Mouse (Mus musculus) Patski (cell line): ENCODE measurements at regions not wholly inside any gene's neighbourhood (a gene's known extent, or its start where the extent isn't known, plus 50 kb on each side); places are given as distances from the start of the nearest gene placed in this dataset.
"Not testable (repeated sequence)": the region's sequence is repeated elsewhere in the genome, so short reads cannot be mapped to it uniquely, and the experiment has no call there.

ENCODE experiments used
- ATAC-seq: fragments of 100-300 bp; one replicate; pipeline ENCODE4 v1.8.0; 2021
- CTCF ChIA-PET: fragments of 350-600 bp; sonication (Branson Sonifier 250); formaldehyde crosslinking; loops from one replicate; lab custom pipeline; 2022; ENCODE audit warnings: inconsistent platforms; lab: Charles Lee
- POLR2A ChIA-PET: fragments of 350-600 bp; sonication (Branson Sonifier 250); formaldehyde crosslinking; loops from one replicate; lab custom pipeline; 2022; ENCODE audit warnings: antibody characterized with exemption, inconsistent platforms; lab: Charles Lee
- DNase-seq: peaks from one replicate; pipeline ENCODE4 v3.0.0-alpha.2; 2011; ENCODE audit warnings: low read depth, low spot score
- H3K27me3 ChIP-seq: fragments of 371-371 bp; one replicate; pipeline ENCODE4 v1.5.1; 2021
- CTCF ChIP-seq: fragments of 100-300 bp; IDR thresholded peaks from one replicate; pipeline ENCODE4 v1.5.1; 2021
- in situ Hi-C: fragments of 300-500 bp; cut with MboI; formaldehyde crosslinking; loops from 3 replicates; pipeline ENCODE4 v1.11.1; 2018; ENCODE audit warnings: low pct_unique_long_range_greater_than_20kb, mixed read lengths

DNA sequence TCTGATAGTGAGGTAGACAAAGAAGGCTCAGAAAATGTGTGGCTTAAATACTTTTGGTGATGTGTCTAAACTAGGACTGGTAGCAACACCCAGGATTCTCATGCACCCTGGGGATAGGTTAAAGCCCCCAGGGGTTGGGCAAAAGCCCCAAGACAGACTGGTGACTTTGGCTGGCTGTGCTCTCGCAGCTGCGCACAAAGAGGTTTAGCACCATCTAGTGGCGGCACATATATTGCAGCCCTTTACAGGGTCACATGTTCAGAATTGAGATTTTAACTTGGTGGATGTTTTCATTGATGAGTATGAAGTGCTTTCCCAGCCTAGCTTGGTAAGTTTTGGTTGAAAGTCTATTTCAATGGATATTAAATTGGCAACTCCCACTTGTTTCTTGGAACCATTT is 167.3 kb downstream of the Gm44 start:
- POLR2A ChIA-PET, H3K27me3 ChIP-seq, DNase-seq, ATAC-seq, CTCF ChIA-PET, in situ Hi-C loops: not testable (repeated sequence)
- peak; percentile 41 for TF ChIP-seq CTCF

DNA sequence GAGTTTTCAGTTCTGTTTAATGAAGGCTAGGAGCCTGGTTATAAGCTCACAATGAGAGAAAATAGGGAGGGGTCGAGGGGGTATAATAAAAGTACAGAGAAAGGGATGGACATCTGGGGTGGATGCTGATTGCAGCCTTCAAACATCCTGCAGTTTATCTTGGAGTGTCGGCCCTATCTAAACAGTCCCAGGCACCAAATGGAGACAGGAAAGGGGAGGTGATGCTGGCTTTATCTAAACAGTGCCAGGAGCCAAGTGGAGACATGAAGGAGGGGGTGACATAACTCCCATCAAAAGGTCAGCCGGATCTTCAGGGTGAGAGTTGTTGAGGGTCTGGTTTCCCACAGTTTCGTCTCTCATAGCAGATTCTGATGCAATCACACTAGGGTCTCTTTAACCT is 193.2 kb downstream of the Gm44 start:
- CTCF ChIA-PET, H3K27me3 ChIP-seq, ATAC-seq, DNase-seq, POLR2A ChIA-PET, in situ Hi-C loops: not testable (repeated sequence)
